Comparison of ENCODE assay signal across 22 mouse cellular contexts in the genomic region with DNA sequence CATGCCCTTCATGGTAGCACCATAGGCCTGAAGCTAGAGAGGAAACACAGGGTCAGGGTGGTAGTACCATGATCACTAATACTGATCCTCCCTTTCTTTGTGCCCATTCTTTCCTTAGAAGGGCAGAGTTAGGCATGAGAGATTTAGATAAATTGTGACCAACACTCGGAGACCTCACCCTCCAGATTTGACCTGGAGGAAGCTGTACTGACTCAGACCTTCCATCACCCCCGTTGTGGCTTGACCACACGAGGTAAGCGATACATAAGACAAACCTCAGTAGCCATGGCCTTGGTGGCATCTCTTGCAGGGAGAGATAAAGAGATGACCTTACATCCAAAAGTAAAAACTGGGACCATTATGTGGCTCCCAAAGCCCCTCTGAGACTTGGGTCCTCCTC. TPM values are rescaled to one million over a fixed set of nuclear protein-coding genes. Genes with fewer than 3 reads are reported as not detected.
DNase-seq lines count a peak whose midpoint lies in the region; ATAC-seq and TF ChIP-seq lines count a peak whose summit lies in the region.
"Had no signal": no experiment of that assay in that cellular context is flagged by ENCODE, and none has a peak within 500 bp of the region (broad histone marks: within the 10 kb centered on the region; RNA-seq: fewer than 3 reads in every experiment).

No protein-coding gene starts in this region.

- peak overlapping the region; percentile 92; the same call in 1 of the 2 replicates for H3K27ac ChIP-seq in cerebellum, adult 2 months (ENCODE audit: insufficient read depth, low read length)
- peak overlapping the region; percentile 83; the same call in 1 of the 2 replicates for H3K27ac ChIP-seq in hindbrain, embryonic 14.5 days
- H3K27ac ChIP-seq in hindbrain, embryonic 10.5 days = no peak overlapping the region
- peak overlapping the region; percentile 84; the same call in 1 of the 2 replicates for H3K27ac ChIP-seq in midbrain, embryonic 13.5 days
- H3K27ac ChIP-seq in midbrain, embryonic 10.5 days (replicated peaks) = no peak overlapping the region
- H3K27ac ChIP-seq in embryonic facial prominence, embryonic 10.5 days (replicated peaks) = peak overlapping the region; percentile 19; the same call in 1 of the 2 replicates
- H3K27ac ChIP-seq in heart, adult 2 months = no peak overlapping the region
- H3K27ac ChIP-seq: limb, embryonic 12.5 days; macrophage had no signal

- peaks cover 16% of the 10 kb centered on the region for H3K36me3 ChIP-seq in hindbrain, embryonic 14.5 days (replicated peaks; ENCODE audit: control insufficient read depth, insufficient read depth)
- peaks cover 16% of the 10 kb centered on the region for H3K36me3 ChIP-seq in hindbrain, embryonic 10.5 days
- H3K36me3 ChIP-seq in midbrain, embryonic 13.5 days = peaks cover 16% of the 10 kb centered on the region
- peaks cover 15% of the 10 kb centered on the region for H3K36me3 ChIP-seq in midbrain, embryonic 10.5 days
- H3K36me3 ChIP-seq in embryonic facial prominence, embryonic 10.5 days (replicated peaks) = peaks cover 12% of the 10 kb centered on the region
- H3K36me3 ChIP-seq in heart, adult 2 months (ENCODE audit: control insufficient read depth, insufficient read depth, low read length) = no peaks in the 10 kb centered on the region

- TF ChIP-seq EP300 in heart, adult 2 months (IDR thresholded peaks at IDR 0.05; ENCODE audit: insufficient read depth, low read depth, low read length) = no peak

- TF ChIP-seq CTCF in cerebellum, adult 2 months (IDR thresholded peaks at IDR 0.05; ENCODE audit: borderline replicate concordance, insufficient read depth, low read depth, low read length) = no peak
- no peak for TF ChIP-seq CTCF in heart, adult 2 months (IDR thresholded peaks at IDR 0.05)

- H3K79me2 ChIP-seq in heart, adult 2 months (replicated peaks; ENCODE audit: control insufficient read depth, insufficient read depth, low read length) = no peaks in the 10 kb centered on the region

- ATAC-seq in hindbrain, embryonic 14.5 days (ENCODE audit: low FRiP score) = no peak
- ATAC-seq in midbrain, embryonic 13.5 days = no peak
- ATAC-seq: liver, postnatal 0 days; lung, postnatal 0 days had no signal

- no peak overlapping the region for H3K4me2 ChIP-seq in hindbrain, embryonic 14.5 days (replicated peaks)
- H3K4me2 ChIP-seq in midbrain, embryonic 13.5 days (replicated peaks) = no peak overlapping the region
- H3K4me2 ChIP-seq: heart, embryonic 11.5 days; limb, embryonic 12.5 days; liver, embryonic 11.5 days had no signal

- H3K27me3 ChIP-seq in cerebellum, adult 2 months (ENCODE audit: control insufficient read depth, insufficient read depth, low read length) = no peaks in the 10 kb centered on the region
- no peaks in the 10 kb centered on the region for H3K27me3 ChIP-seq in hindbrain, embryonic 14.5 days (ENCODE audit: control insufficient read depth, insufficient read depth, low read length)
- H3K27me3 ChIP-seq in hindbrain, embryonic 10.5 days (ENCODE audit: insufficient read depth, poor library complexity, severe bottlenecking) = no peaks in the 10 kb centered on the region
- H3K27me3 ChIP-seq in midbrain, embryonic 13.5 days = no peaks in the 10 kb centered on the region
- H3K27me3 ChIP-seq in midbrain, embryonic 10.5 days (ENCODE audit: low read depth, poor library complexity, severe bottlenecking) = no peaks in the 10 kb centered on the region
- H3K27me3 ChIP-seq in embryonic facial prominence, embryonic 10.5 days (replicated peaks; ENCODE audit: low read depth, poor library complexity, severe bottlenecking) = no peaks in the 10 kb centered on the region
- H3K27me3 ChIP-seq in heart, adult 2 months (ENCODE audit: control insufficient read depth, insufficient read depth, low read length) = no peaks in the 10 kb centered on the region
- H3K27me3 ChIP-seq: limb, embryonic 12.5 days had no signal

- TF ChIP-seq POLR2A in cerebellum, adult 2 months (IDR thresholded peaks at IDR 0.05; ENCODE audit: borderline replicate concordance, insufficient read depth, low read length) = no peak
- TF ChIP-seq POLR2A in heart, adult 2 months (IDR thresholded peaks at IDR 0.05; ENCODE audit: insufficient read depth, low read depth, low read length) = no peak

- no peak overlapping the region for H3K4me3 ChIP-seq in cerebellum, adult 2 months (replicated peaks; ENCODE audit: insufficient read depth, low read depth, low read length)
- H3K4me3 ChIP-seq in hindbrain, embryonic 14.5 days (replicated peaks; ENCODE audit: low read length) = no peak overlapping the region
- H3K4me3 ChIP-seq in hindbrain, embryonic 10.5 days = no peak overlapping the region
- no peak overlapping the region for H3K4me3 ChIP-seq in midbrain, embryonic 13.5 days (replicated peaks)
- H3K4me3 ChIP-seq in midbrain, embryonic 10.5 days = no peak overlapping the region
- H3K4me3 ChIP-seq in embryonic facial prominence, embryonic 10.5 days = no peak overlapping the region
- H3K4me3 ChIP-seq in heart, adult 2 months = no peak overlapping the region
- H3K4me3 ChIP-seq: limb, embryonic 12.5 days had no signal

- intact Hi-C loops in heart, adult 2 months (cut with DNase I) = no loop called here

- 89% methylated on average over 4 of the region's 4 CpGs for whole genome bisulfite sequencing in cerebellum, adult 2 months
- 83% methylated on average over 4 of the region's 4 CpGs for WGBS in hindbrain, embryonic 14.5 days
- 83% methylated on average over 4 of the region's 4 CpGs for WGBS in hindbrain, embryonic 10.5 days
- 91% methylated on average over 4 of the region's 4 CpGs for WGBS in midbrain, embryonic 13.5 days
- 82% methylated on average over 4 of the region's 4 CpGs for WGBS in midbrain, embryonic 10.5 days
- 89% methylated on average over 4 of the region's 4 CpGs for WGBS in embryonic facial prominence, embryonic 10.5 days
- WGBS in heart, adult 2 months = 81% methylated on average over 4 of the region's 4 CpGs

- no peaks in the 10 kb centered on the region for H3K9me3 ChIP-seq in hindbrain, embryonic 14.5 days (ENCODE audit: control insufficient read depth, low read length)
- no peaks in the 10 kb centered on the region for H3K9me3 ChIP-seq in hindbrain, embryonic 10.5 days
- no peaks in the 10 kb centered on the region for H3K9me3 ChIP-seq in midbrain, embryonic 13.5 days
- H3K9me3 ChIP-seq in midbrain, embryonic 10.5 days (replicated peaks) = no peaks in the 10 kb centered on the region
- no peaks in the 10 kb centered on the region for H3K9me3 ChIP-seq in embryonic facial prominence, embryonic 10.5 days
- H3K9me3 ChIP-seq: limb, embryonic 12.5 days had no signal

- no peak overlapping the region for H3K9ac ChIP-seq in hindbrain, embryonic 14.5 days
- H3K9ac ChIP-seq in midbrain, embryonic 13.5 days (replicated peaks) = no peak overlapping the region
- H3K9ac ChIP-seq in heart, adult 2 months (ENCODE audit: low read depth, low read length) = no peak overlapping the region
- H3K9ac ChIP-seq: limb, embryonic 12.5 days; liver, postnatal 0 days had no signal

- H3K4me1 ChIP-seq in cerebellum, adult 2 months (ENCODE audit: control insufficient read depth, insufficient read depth, low read length) = peaks cover 42% of the 10 kb centered on the region
- H3K4me1 ChIP-seq in hindbrain, embryonic 14.5 days (replicated peaks; ENCODE audit: control insufficient read depth, insufficient read depth, low read length) = peaks cover 28% of the 10 kb centered on the region
- H3K4me1 ChIP-seq in hindbrain, embryonic 10.5 days (replicated peaks) = peaks cover 44% of the 10 kb centered on the region
- peaks cover 37% of the 10 kb centered on the region for H3K4me1 ChIP-seq in midbrain, embryonic 13.5 days (replicated peaks)
- peaks cover 36% of the 10 kb centered on the region for H3K4me1 ChIP-seq in midbrain, embryonic 10.5 days
- H3K4me1 ChIP-seq in embryonic facial prominence, embryonic 10.5 days = peaks cover 43% of the 10 kb centered on the region
- peaks cover 5% of the 10 kb centered on the region for H3K4me1 ChIP-seq in heart, adult 2 months (ENCODE audit: control insufficient read depth, insufficient read depth, low read length)

- no peak for DNase-seq in cerebellum, adult 2 months
- DNase-seq in cerebellum, postnatal 25 days = no peak
- DNase-seq in hindbrain, embryonic 14.5 days (ENCODE audit: low spot score) = no peak
- DNase-seq in hindbrain, embryonic 10.5 days (ENCODE audit: low spot score) = no peak
- DNase-seq in midbrain, embryonic 10.5 days (ENCODE audit: low spot score) = no peak
- no peak for DNase-seq in embryonic facial prominence, embryonic 10.5 days (ENCODE audit: low spot score)
- no peak for DNase-seq in heart, adult 2 months
- DNase-seq: adrenal gland, postnatal 14 days; gastrocnemius, postnatal 10 days; kidney, adult 8-10 months; liver, postnatal 0 days; thymus, adult 18-20 months; thymus, postnatal 36 days had no signal

RNA-seq across cellular contexts. Expression of a gene that starts 5.7 kb away (rescaled TPM):
- polyA plus RNA-seq in cerebellum, adult 2 months (2012; rRNA removed) = 13.1 and 13.8 TPM in 2 replicates
- polyA plus RNA-seq in hindbrain, embryonic 14.5 days (2014; fragmentation: Nextera tagmentation; extraction: Ambion mirVana) = 2.4 and 2.7 TPM in 2 replicates
- polyA plus RNA-seq in hindbrain, embryonic 10.5 days (2016; fragmentation: Nextera tagmentation; extraction: Ambion mirVana) = 5.2 TPM in 2 replicates
- polyA plus RNA-seq in midbrain, embryonic 13.5 days (2015; fragmentation: Nextera tagmentation; extraction: Ambion mirVana) = 4.3 and 5.6 TPM in 2 replicates
- 4.9 and 5.0 TPM in 2 replicates for polyA plus RNA-seq in midbrain, embryonic 10.5 days (2016; fragmentation: Nextera tagmentation; extraction: Ambion mirVana)
- polyA plus RNA-seq in embryonic facial prominence, embryonic 10.5 days (2016; fragmentation: Nextera tagmentation; extraction: Ambion mirVana) = 3.1 and 3.4 TPM in 2 replicates
- 1 to 10 TPM; 4.9 to 5.4 TPM for total RNA-seq in heart, adult 2 months (2021)
- 5.7 and 7.1 TPM in 2 replicates for polyA plus RNA-seq in heart, adult 2 months (2012; rRNA removed)

RNA-seq across cellular contexts. Expression of a gene that starts 9.2 kb away (rescaled TPM):
- 50.8 and 53.5 TPM in 2 replicates for polyA plus RNA-seq in cerebellum, adult 2 months (2012; rRNA removed)
- polyA plus RNA-seq in hindbrain, embryonic 14.5 days (2014; fragmentation: Nextera tagmentation; extraction: Ambion mirVana) = 11.1 and 11.3 TPM in 2 replicates
- polyA plus RNA-seq in hindbrain, embryonic 10.5 days (2016; fragmentation: Nextera tagmentation; extraction: Ambion mirVana) = 5.8 and 6.2 TPM in 2 replicates
- 9.9 and 11.0 TPM in 2 replicates for polyA plus RNA-seq in midbrain, embryonic 13.5 days (2015; fragmentation: Nextera tagmentation; extraction: Ambion mirVana)
- polyA plus RNA-seq in midbrain, embryonic 10.5 days (2016; fragmentation: Nextera tagmentation; extraction: Ambion mirVana) = 4.1 and 4.5 TPM in 2 replicates
- 4.0 and 4.3 TPM in 2 replicates for polyA plus RNA-seq in embryonic facial prominence, embryonic 10.5 days (2016; fragmentation: Nextera tagmentation; extraction: Ambion mirVana)
- total RNA-seq in heart, adult 2 months (2021) = 10 to 100 TPM; 16.8 to 17.7 TPM
- 16.4 and 18.6 TPM in 2 replicates for polyA plus RNA-seq in heart, adult 2 months (2012; rRNA removed)

RNA-seq across cellular contexts. Expression of a gene that starts 15.4 kb away (rescaled TPM):
- 25.9 and 26.9 TPM in 2 replicates for polyA plus RNA-seq in cerebellum, adult 2 months (2012; rRNA removed)
- polyA plus RNA-seq in hindbrain, embryonic 14.5 days (2014; fragmentation: Nextera tagmentation; extraction: Ambion mirVana) = 20.0 and 21.1 TPM in 2 replicates
- 24.2 and 26.8 TPM in 2 replicates for polyA plus RNA-seq in hindbrain, embryonic 10.5 days (2016; fragmentation: Nextera tagmentation; extraction: Ambion mirVana)
- polyA plus RNA-seq in midbrain, embryonic 13.5 days (2015; fragmentation: Nextera tagmentation; extraction: Ambion mirVana) = 27.8 and 28.8 TPM in 2 replicates
- 18.1 and 23.5 TPM in 2 replicates for polyA plus RNA-seq in midbrain, embryonic 10.5 days (2016; fragmentation: Nextera tagmentation; extraction: Ambion mirVana)
- 23.9 and 25.8 TPM in 2 replicates for polyA plus RNA-seq in embryonic facial prominence, embryonic 10.5 days (2016; fragmentation: Nextera tagmentation; extraction: Ambion mirVana)
- 1 to 10 TPM; 1.8 to 2.6 TPM for total RNA-seq in heart, adult 2 months (2021)
- polyA plus RNA-seq in heart, adult 2 months (2012; rRNA removed) = 4.1 and 4.2 TPM in 2 replicates

RNA-seq across cellular contexts. Expression of a gene that starts 31.2 kb away (rescaled TPM):
- 2.4 TPM in 2 replicates for polyA plus RNA-seq in cerebellum, adult 2 months (2012; rRNA removed)
- polyA plus RNA-seq in hindbrain, embryonic 14.5 days (2014; fragmentation: Nextera tagmentation; extraction: Ambion mirVana) = 0.17 and 0.50 TPM in 2 replicates
- 1.0 TPM in 2 replicates for polyA plus RNA-seq in hindbrain, embryonic 10.5 days (2016; fragmentation: Nextera tagmentation; extraction: Ambion mirVana)
- polyA plus RNA-seq in midbrain, embryonic 13.5 days (2015; fragmentation: Nextera tagmentation; extraction: Ambion mirVana) = 0.92 and 0.95 TPM in 2 replicates
- 0.42 and 0.88 TPM in 2 replicates for polyA plus RNA-seq in midbrain, embryonic 10.5 days (2016; fragmentation: Nextera tagmentation; extraction: Ambion mirVana)
- 0.55 and 0.95 TPM in 2 replicates for polyA plus RNA-seq in embryonic facial prominence, embryonic 10.5 days (2016; fragmentation: Nextera tagmentation; extraction: Ambion mirVana)
- total RNA-seq in heart, adult 2 months (2021) = 1 to 10 TPM in 1 of 2 experiments, under 1 TPM in 1; 0.77 to 1.2 TPM
- 0.44 and 0.64 TPM in 2 replicates for polyA plus RNA-seq in heart, adult 2 months (2012; rRNA removed)
- total RNA-seq: common myeloid progenitor, adult 5-6 weeks; granulocyte monocyte progenitor cell, adult 5-6 weeks; hematopoietic stem cell, adult 5-6 weeks had no signal
- polyA plus RNA-seq: lung, postnatal 0 days had no signal

RNA-seq across cellular contexts. Expression of a gene that starts 40.6 kb away (rescaled TPM):
- 6.2 and 6.5 TPM in 2 replicates for polyA plus RNA-seq in cerebellum, adult 2 months (2012; rRNA removed)
- 3.6 and 3.9 TPM in 2 replicates for polyA plus RNA-seq in hindbrain, embryonic 14.5 days (2014; fragmentation: Nextera tagmentation; extraction: Ambion mirVana)
- polyA plus RNA-seq in hindbrain, embryonic 10.5 days (2016; fragmentation: Nextera tagmentation; extraction: Ambion mirVana) = 0.95 and 1.4 TPM in 2 replicates
- 2.0 and 2.1 TPM in 2 replicates for polyA plus RNA-seq in midbrain, embryonic 13.5 days (2015; fragmentation: Nextera tagmentation; extraction: Ambion mirVana)
- 0.33 and 0.41 TPM in 2 replicates for polyA plus RNA-seq in midbrain, embryonic 10.5 days (2016; fragmentation: Nextera tagmentation; extraction: Ambion mirVana)
- polyA plus RNA-seq in embryonic facial prominence, embryonic 10.5 days (2016; fragmentation: Nextera tagmentation; extraction: Ambion mirVana) = 0.30 and 0.36 TPM in 2 replicates
- total RNA-seq in heart, adult 2 months (2021) = not detected
- polyA plus RNA-seq in heart, adult 2 months (2012; rRNA removed) = 0.04 TPM in 1 of 2 replicates, not detected in the other
- total RNA-seq: adrenal gland, postnatal 14 days; common myeloid progenitor, adult 5-6 weeks; granulocyte monocyte progenitor cell, adult 5-6 weeks; hematopoietic stem cell, adult 5-6 weeks had no signal
- polyA plus RNA-seq: liver, postnatal 0 days; lung, postnatal 0 days; macrophage had no signal

Comparison
In these comparisons a context has a peak if more than half of its experiments do, and no peak if none do; other contexts are left out.
1. H3K27ac ChIP-seq: peak in cerebellum, adult 2 months (single experiment), hindbrain, embryonic 14.5 days (single experiment), midbrain, embryonic 13.5 days (single experiment) and embryonic facial prominence, embryonic 10.5 days (single experiment); none in hindbrain, embryonic 10.5 days (single experiment), midbrain, embryonic 10.5 days (single experiment) and heart, adult 2 months (single experiment).